Mouse (Mus musculus) layer of hippocampus, adult 8-10 months (tissue): ENCODE results near the gene Spns1. TPM values are rescaled to one million over a fixed set of nuclear protein-coding genes. Genes with fewer than 3 reads are reported as not detected.

Experiments
- DNase-seq, 2 experiments: peaks; one replicate each; pipeline ENCODE4 v3.0.0; 2022; ENCODE audit warnings: low spot score in 2 of 2
- total RNA-seq, 4 experiments: library from RNA; stranded (reverse); gene quantifications; 2 replicates each; pipeline ENCODE4 v1.2.4; 2022

Spns1 gene
- total RNA-seq, 4 experiments from 2014 or later, result 84.2 to 104 (median 93.7) TPM

- DNase-seq, result no peak
These were observed 4.2 kb downstream of the Spns1 start for GRCm38 (mm10) chr7:126373007-126373406.

GRCm38 (mm10) chr7:126369393-126369792 lies 7.9 kb downstream of the Spns1 start, which contains the start of gene Lat:
Lat (minus strand) TSS chr7:126369570.
- DNase-seq, result no peak

DNA sequence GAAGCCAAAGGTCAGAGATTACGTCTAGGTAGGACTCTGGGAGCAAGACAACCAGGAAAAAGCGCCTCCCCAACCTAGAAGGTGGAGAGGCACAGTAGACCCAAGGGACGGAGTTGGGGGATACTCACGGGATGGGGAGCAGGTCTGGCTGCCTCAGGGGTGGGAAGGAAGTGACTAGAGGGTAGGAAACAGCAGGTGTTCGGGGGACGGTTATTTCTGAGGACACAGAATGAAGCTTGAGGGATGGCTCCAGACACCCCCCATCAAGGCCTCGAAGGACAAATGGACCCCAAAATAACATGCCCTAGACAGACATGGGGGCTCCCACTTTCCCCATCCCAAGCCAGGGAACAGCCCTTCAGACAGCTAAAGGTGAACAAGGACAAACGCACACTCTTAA lies 8.9 kb downstream of the Spns1 start:
- DNase-seq, result no peak

- no peak for DNase-seq
These were observed 9.6 kb downstream of the Spns1 start for GRCm38 (mm10) chr7:126367636-126368035.

GRCm38 (mm10) chr7:126363038-126363437 lies 14.2 kb downstream of the Spns1 start:
- no peak for DNase-seq

GRCm38 (mm10) chr7:126359049-126359448 lies 18.2 kb downstream of the Spns1 start:
- DNase-seq, result no peak

DNA sequence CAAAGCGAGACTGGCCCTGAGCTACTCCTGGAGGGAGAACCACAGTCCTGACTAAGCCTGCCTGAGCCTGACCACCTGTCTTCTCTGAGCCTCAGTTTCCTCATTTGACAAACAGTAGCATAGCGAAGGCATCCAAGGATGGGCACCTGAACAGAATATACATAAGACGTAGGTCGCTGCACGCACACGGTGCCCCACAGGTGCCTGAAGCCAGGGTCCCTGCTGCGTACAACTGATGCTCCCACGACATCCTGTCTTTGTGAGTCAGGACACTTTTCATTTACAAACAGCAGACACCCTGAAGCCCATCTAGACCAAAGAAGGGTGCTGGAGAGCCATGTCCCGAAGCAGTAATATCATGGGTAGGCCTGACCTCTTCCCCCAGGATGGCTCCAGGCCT lies 18.8 kb downstream of the Spns1 start:
- no peak for DNase-seq

- no peak for DNase-seq
These were observed 19.4 kb downstream of the Spns1 start for GRCm38 (mm10) chr7:126357838-126358237.

DNA sequence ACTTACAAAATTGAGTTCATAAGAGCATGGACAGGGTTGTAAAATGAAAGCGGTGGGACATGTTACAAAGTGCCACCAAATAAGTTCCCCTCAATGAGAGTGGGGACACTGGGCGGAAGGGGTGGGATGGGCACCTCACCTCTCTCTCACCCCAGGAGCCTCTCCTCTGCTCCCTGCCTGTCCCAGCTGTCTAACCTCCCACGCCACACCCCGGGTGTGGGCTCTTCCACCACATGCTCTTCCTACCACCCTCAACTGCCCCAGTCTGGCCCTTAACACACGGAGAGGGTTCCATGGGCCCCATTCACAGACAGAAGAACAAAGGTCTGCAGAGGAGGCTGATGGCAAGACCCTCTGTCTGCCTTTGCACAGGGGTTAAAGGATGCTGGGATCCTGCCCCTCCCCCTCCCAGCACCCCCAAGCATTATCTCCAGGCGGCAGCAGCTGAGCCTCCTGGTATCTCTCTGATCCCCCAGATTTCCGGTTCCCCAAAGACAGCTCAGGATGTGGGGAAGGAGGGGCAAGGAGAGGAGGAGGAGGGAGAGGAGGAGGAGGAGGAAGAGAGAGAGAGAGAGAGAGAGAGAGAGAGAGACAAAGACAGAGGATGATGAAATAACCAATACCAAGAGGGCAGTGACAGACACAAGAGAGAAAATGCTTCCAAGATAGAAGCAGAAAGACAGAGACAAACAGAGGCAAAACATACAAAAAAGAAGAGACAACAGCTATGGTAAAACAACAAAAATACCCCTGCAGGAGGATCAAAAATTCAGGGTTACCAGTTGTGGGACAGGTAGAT lies 20.3 kb downstream of the Spns1 start:
- DNase-seq, result no peak

GRCm38 (mm10) chr7:126355847-126356597 lies 21.2 kb downstream of the Spns1 start:
- no peak for DNase-seq

DNA sequence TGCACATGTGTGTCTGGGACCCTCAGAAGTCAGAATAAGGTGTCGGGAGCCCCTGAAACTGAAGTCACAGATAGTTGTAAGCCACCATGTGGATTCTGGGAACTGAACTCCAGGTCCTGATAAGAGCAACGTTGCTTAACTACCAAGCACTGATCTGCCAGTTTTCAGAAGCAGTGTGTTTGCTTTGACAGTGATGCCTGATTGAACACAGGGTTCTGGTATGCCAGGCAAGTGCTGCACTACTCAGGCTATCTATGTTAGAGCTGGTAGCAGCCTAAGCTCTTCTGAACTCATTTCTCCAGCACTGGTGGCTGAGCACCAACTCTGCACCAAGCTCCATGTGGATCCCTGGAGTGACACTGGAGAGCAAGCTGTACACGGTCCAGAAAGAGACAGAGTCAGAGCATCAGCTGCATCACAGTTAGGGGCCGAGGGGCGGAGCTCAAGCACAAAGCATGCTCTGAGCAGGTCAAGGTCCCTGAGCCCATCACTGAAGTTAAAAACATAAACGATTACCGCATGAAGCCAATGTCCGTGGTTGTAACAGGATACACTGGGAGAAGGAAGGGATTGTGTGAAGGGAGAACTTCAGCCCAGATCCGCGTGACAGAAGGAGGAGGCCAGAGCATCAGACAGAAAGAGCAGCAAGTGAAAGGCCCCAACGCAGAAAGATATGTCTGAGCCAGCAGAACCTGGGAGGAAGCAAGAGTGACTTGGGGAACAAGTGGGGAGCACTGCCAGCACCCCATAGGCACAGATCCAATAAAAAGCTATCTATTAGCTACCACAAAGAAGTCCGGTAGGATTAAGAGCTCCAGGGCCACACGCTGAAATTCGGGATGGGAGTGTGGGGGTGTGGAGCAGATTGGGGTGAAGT lies 22.3 kb downstream of the Spns1 start:
- DNase-seq, result no peak

- DNase-seq, result no peak
These were observed 23.3 kb downstream of the Spns1 start for GRCm38 (mm10) chr7:126353994-126354365.

DNA sequence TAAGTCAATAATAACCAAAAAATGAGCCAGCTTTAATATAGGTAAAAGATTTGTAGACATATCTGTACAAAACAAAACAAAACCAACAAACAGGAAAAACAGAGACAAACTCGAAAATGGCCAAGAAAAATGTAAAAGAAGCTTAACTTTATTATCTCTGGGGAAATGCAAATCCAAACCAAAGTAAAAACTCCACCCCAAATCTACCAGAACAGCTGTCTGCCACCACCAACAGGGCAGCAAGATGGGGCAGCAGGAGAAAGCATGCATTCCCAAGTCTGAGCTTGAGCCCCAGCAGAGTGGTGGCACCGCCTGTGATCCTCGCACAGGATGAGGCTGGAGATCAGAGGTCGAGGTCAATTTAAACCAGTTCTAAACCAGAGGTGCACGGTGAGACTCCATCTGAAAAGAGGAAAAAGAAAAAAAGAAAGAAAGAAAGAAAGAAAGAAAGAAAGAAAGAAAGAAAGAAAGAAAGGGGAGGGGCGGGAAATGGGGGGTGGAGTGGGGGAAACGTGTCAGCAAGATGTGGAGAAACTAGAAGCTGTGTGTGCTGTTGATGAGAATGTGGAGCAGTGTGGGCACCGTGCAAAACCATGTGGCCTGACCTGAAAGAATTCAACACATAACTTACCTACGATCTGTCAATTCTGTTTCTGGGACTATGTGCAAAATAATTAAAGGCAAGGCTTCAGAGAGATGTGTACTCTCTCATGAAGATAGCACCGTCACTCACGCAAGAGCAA lies 23.8 kb downstream of the Spns1 start:
- DNase-seq, result no peak

DNA sequence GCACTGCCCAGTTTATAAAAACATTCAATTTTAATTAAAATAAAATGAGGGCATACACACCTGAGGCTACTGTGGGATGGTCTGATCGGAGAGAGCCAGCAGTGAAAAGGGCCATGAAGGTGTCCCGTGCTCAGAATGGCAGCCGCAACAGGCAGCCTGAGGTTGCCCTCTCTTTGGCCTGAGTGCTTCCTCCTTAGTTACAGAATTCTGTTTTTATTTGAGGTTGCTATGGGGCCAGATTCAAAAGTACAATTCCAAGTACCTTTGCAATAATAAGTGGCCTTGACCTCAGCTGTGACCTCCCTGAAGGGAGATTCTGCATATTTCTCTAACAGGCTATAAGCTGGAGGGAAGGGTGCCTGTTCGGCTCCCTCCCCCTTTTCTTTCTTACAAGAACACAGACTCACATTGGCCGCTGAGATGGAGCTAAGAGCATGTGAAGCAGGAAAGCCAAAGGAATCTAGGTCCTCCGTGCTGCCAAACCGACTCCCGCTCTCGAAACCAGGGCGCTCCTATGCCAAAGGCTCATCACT lies 25.8 kb downstream of the Spns1 start:
- DNase-seq, result no peak

DNA sequence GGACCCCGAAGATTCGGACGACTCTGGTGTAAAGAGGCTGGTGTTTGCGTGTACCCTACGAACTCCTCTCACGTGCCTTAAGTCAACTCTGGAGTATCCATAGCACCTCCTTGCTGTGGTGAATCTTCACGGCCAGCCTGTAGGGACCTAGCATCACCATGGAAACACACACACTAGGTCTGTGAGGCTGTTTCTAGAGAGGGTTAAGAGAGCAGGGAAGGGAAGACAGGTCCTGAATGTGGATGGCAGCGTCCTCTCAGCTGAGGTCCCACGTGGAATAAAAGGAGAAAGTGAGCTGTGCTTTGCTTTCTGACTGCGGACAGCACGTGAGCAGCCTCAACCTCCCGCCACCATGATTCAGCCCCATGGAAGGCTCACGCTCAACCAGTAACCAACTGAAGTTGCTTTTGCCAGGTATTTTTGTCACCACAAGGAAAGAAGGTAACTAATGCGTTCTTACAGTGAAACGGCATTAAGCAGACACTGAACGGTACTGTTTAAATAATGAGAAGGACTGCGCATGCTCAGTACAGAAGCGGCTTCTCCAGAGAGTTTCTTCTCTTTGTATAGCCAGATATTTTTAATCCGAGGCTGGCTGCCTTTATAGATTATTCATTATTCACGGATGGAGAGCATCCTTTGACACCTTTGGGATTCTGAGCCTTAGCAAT lies 26.4 kb downstream of the Spns1 start:
- no peak for DNase-seq

GRCm38 (mm10) chr7:126348293-126348692 lies 29.0 kb downstream of the Spns1 start:
- DNase-seq, result no peak

GRCm38 (mm10) chr7:126347098-126347497 lies 30.2 kb downstream of the Spns1 start:
- DNase-seq, result no peak

DNA sequence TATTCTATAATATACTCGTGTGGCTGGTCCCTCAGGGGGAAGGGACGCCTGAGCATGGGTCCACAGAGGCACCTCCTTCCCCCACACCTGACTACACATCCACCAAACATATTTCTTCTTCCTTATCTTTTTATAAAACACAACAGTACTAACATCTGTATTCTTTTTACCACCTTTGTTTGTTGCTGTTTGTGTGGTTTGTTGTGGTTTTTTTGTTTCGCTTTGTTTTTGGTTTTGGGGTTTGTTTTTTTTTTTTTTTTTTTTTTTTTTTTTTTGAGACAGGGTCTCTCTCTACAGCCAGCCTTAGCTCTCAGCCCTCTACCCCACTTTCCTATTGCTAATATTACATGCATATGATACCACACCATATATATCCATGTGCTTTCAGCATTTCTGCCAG lies 31.3 kb downstream of the Spns1 start:
- DNase-seq, result no peak

DNA sequence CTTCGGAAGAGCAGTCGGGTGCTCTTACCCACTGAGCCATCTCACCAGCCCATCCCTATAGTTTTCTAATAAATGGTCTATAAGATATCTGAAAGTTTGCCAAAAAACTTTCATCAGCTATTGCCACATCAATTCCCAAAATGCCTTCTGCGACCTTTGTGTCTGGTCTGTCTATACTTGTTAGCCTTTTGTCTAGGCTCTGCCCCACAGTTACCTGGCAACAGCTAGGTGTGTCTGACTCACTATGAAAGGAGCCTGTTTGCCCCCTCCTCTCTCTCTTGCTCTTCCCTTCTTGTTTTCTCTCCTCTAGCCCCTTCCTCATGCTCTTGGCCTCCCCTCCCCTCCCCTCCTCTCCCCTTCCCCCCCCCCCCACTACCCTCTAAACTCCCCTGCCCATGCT lies 31.7 kb downstream of the Spns1 start:
- DNase-seq, result no peak

DNA sequence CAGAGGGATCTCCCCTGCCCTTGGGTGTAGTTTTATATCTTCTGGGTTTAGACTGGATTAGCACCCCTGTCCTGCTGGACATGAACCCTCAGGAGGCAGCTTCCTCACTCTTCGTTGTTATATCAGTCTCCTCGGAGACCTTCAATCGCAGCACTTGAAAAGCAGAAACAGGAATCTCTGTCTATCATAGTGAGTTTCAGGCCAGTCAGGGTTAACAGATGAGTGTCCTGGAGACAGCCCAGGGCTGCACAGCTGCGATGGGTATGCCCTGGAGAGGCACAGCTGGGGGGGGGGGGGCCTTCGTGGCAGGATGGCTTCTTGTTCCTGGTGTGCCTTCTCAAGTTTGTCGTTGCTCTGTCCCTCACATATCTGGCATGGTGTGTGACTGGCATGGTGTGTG lies 36.4 kb downstream of the Spns1 start:
- DNase-seq, result no peak
